Mouse (Mus musculus): ENCODE measurements around the gene Gm10577.

GRCm38 (mm10) chr4:101002961-101003360 is 17.5 kb downstream of the Gm10577 start:
- TF ChIP-seq CTCF (IDR thresholded peaks at IDR 0.05; ENCODE audit: low read depth) (no peak), EP300 (IDR thresholded peaks at IDR 0.05; ENCODE audit: low read depth) (no peak)
